ENCODE assay signal across 9 mouse cellular contexts in the genomic region with DNA sequence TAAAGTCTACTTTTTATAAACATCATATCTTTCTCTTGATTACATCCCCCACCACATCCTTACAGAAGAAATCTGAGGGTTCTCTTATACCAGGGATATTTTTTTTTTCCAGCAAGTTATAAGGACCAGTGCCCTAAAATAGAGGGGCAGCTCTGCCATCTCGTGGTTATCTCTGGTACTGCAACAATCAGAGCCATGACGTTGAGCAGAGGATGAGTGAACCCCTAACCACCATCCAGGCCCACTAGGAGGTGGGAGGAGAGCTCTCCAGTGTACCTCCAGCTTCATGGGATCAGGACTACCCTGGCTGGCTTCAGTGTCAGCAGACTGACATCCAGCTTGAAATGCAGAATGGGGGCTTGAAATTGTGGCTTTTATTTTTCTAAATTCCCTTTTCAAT.
DNase-seq lines count a peak whose midpoint lies in the region; ATAC-seq and TF ChIP-seq lines count a peak whose summit lies in the region.
"Had no signal": no experiment of that assay in that cellular context is flagged by ENCODE, and none has a peak within 500 bp of the region (broad histone marks: within the 10 kb centered on the region; RNA-seq: fewer than 3 reads in every experiment).

No protein-coding gene starts in this region.

- no peaks in the 10 kb centered on the region for H3K36me3 ChIP-seq in intestine, embryonic 14.5 days (ENCODE audit: control insufficient read depth, insufficient read depth, low read length)
- H3K36me3 ChIP-seq in intestine, embryonic 16.5 days (ENCODE audit: control insufficient read depth, insufficient read depth, low read length), result no peaks in the 10 kb centered on the region
- H3K36me3 ChIP-seq in embryonic facial prominence, embryonic 10.5 days (replicated peaks), result no peaks in the 10 kb centered on the region
- no peaks in the 10 kb centered on the region for H3K36me3 ChIP-seq in kidney, adult 2 months (ENCODE audit: control insufficient read depth, insufficient read depth, low read length)
- H3K36me3 ChIP-seq in limb, embryonic 11.5 days (ENCODE audit: control insufficient read depth, insufficient read depth, low read length), result no peaks in the 10 kb centered on the region
- H3K36me3 ChIP-seq in neural tube, embryonic 15.5 days, result no peaks in the 10 kb centered on the region
- H3K36me3 ChIP-seq: liver, embryonic 13.5 days had no signal

- TF ChIP-seq CTCF in kidney, adult 2 months (conservative IDR thresholded peaks at IDR 0.05; ENCODE audit: insufficient read depth, insufficient read length, low read depth, low read length), result peak; percentile 70

- H3K9ac ChIP-seq in intestine, embryonic 14.5 days (ENCODE audit: low read length), result no peak overlapping the region
- no peak overlapping the region for H3K9ac ChIP-seq in intestine, embryonic 16.5 days (ENCODE audit: low read depth, low read length)
- H3K9ac ChIP-seq in limb, embryonic 11.5 days (ENCODE audit: low read length), result no peak overlapping the region
- no peak overlapping the region for H3K9ac ChIP-seq in neural tube, embryonic 15.5 days (replicated peaks)
- H3K9ac ChIP-seq: liver, embryonic 13.5 days had no signal

- WGBS in intestine, embryonic 14.5 days, result 0% methylated on average over 2 of the region's 2 CpGs
- 0% methylated on average over 2 of the region's 2 CpGs for WGBS in intestine, embryonic 16.5 days
- 0% methylated on average over 2 of the region's 2 CpGs for WGBS in embryonic facial prominence, embryonic 10.5 days
- WGBS in kidney, adult 2 months, result 2% methylated on average over 2 of the region's 2 CpGs
- 3% methylated on average over 2 of the region's 2 CpGs for WGBS in limb, embryonic 11.5 days
- 0% methylated on average over 2 of the region's 2 CpGs for WGBS in neural tube, embryonic 15.5 days

- no peaks in the 10 kb centered on the region for H3K9me3 ChIP-seq in intestine, embryonic 14.5 days (ENCODE audit: control insufficient read depth, low read length)
- no peaks in the 10 kb centered on the region for H3K9me3 ChIP-seq in intestine, embryonic 16.5 days (ENCODE audit: control insufficient read depth, low read length)
- 0 out of 2 replicates have a peak, but pooled peaks cover 4% of the 10 kb centered on the region for H3K9me3 ChIP-seq in embryonic facial prominence, embryonic 10.5 days
- no peaks in the 10 kb centered on the region for H3K9me3 ChIP-seq in limb, embryonic 11.5 days (ENCODE audit: control insufficient read depth, low read length)
- H3K9me3 ChIP-seq in neural tube, embryonic 15.5 days (replicated peaks), result no peaks in the 10 kb centered on the region
- H3K9me3 ChIP-seq: liver, embryonic 13.5 days had no signal

- no peak overlapping the region for H3K27ac ChIP-seq in intestine, embryonic 14.5 days (ENCODE audit: low read depth)
- H3K27ac ChIP-seq in intestine, embryonic 16.5 days (ENCODE audit: low read length), result no peak overlapping the region
- H3K27ac ChIP-seq in embryonic facial prominence, embryonic 10.5 days (replicated peaks), result no peak overlapping the region
- no peak overlapping the region for H3K27ac ChIP-seq in kidney, adult 2 months (ENCODE audit: insufficient read depth, low read depth, low read length)
- no peak overlapping the region for H3K27ac ChIP-seq in limb, embryonic 11.5 days (replicated peaks; ENCODE audit: low read depth, low read length)
- no peak overlapping the region for H3K27ac ChIP-seq in neural tube, embryonic 15.5 days (replicated peaks)
- H3K27ac ChIP-seq: liver, embryonic 13.5 days had no signal

- no peak for TF ChIP-seq POLR2A in kidney, adult 2 months (IDR thresholded peaks at IDR 0.05; ENCODE audit: low read depth, low read length)

- DNase-seq in intestine, embryonic 14.5 days (ENCODE audit: low spot score), result peak; percentile 85
- peak; percentile 48 for DNase-seq in adrenal gland, postnatal 25 days
- peak; percentile 65 for DNase-seq in embryonic facial prominence, embryonic 10.5 days (ENCODE audit: low spot score)
- peak; percentile 41 for DNase-seq in kidney, adult 2 months
- DNase-seq in limb, embryonic 11.5 days (ENCODE audit: low spot score), result peak; percentile 83
- DNase-seq: liver, embryonic 13.5 days had no signal

- no peak overlapping the region for H3K4me2 ChIP-seq in intestine, embryonic 14.5 days (ENCODE audit: low read length)
- H3K4me2 ChIP-seq in intestine, embryonic 16.5 days (ENCODE audit: low read depth, low read length), result no peak overlapping the region
- H3K4me2 ChIP-seq in limb, embryonic 11.5 days (ENCODE audit: low read depth, severe bottlenecking), result no peak overlapping the region
- no peak overlapping the region for H3K4me2 ChIP-seq in neural tube, embryonic 15.5 days
- H3K4me2 ChIP-seq: liver, embryonic 13.5 days had no signal

- H3K27me3 ChIP-seq in intestine, embryonic 14.5 days (replicated peaks; ENCODE audit: control insufficient read depth, insufficient read depth, low read length), result no peaks in the 10 kb centered on the region
- no peaks in the 10 kb centered on the region for H3K27me3 ChIP-seq in intestine, embryonic 16.5 days (replicated peaks; ENCODE audit: control insufficient read depth, insufficient read depth, low read length)
- H3K27me3 ChIP-seq in embryonic facial prominence, embryonic 10.5 days (replicated peaks; ENCODE audit: low read depth, poor library complexity, severe bottlenecking), result no peaks in the 10 kb centered on the region
- no peaks in the 10 kb centered on the region for H3K27me3 ChIP-seq in kidney, adult 2 months (replicated peaks; ENCODE audit: control insufficient read depth, insufficient read depth, low read length)
- no peaks in the 10 kb centered on the region for H3K27me3 ChIP-seq in limb, embryonic 11.5 days (ENCODE audit: control insufficient read depth, insufficient read depth, low read length)
- H3K27me3 ChIP-seq in neural tube, embryonic 15.5 days (replicated peaks), result no peaks in the 10 kb centered on the region
- H3K27me3 ChIP-seq: liver, embryonic 13.5 days had no signal

- no peaks in the 10 kb centered on the region for H3K4me1 ChIP-seq in intestine, embryonic 14.5 days (replicated peaks; ENCODE audit: control insufficient read depth, insufficient read depth, low read length)
- no peaks in the 10 kb centered on the region for H3K4me1 ChIP-seq in intestine, embryonic 16.5 days (ENCODE audit: control insufficient read depth, insufficient read depth, low read length)
- no peaks in the 10 kb centered on the region for H3K4me1 ChIP-seq in embryonic facial prominence, embryonic 10.5 days
- H3K4me1 ChIP-seq in kidney, adult 2 months (ENCODE audit: control insufficient read depth, insufficient read depth, low read length), result no peaks in the 10 kb centered on the region
- no peaks in the 10 kb centered on the region for H3K4me1 ChIP-seq in limb, embryonic 11.5 days (ENCODE audit: control insufficient read depth, insufficient read depth, low read length)
- H3K4me1 ChIP-seq in neural tube, embryonic 15.5 days, result peaks cover 5% of the 10 kb centered on the region; the same call in 1 of the 2 replicates
- H3K4me1 ChIP-seq: liver, embryonic 13.5 days had no signal

- no peak overlapping the region for H3K4me3 ChIP-seq in intestine, embryonic 14.5 days (ENCODE audit: low read depth, low read length)
- no peak overlapping the region for H3K4me3 ChIP-seq in intestine, embryonic 16.5 days (ENCODE audit: low read length)
- no peak overlapping the region for H3K4me3 ChIP-seq in embryonic facial prominence, embryonic 10.5 days
- no peak overlapping the region for H3K4me3 ChIP-seq in kidney, adult 2 months (ENCODE audit: insufficient read depth, low read depth, low read length)
- no peak overlapping the region for H3K4me3 ChIP-seq in limb, embryonic 11.5 days (ENCODE audit: low read depth, low read length)
- H3K4me3 ChIP-seq in neural tube, embryonic 15.5 days (replicated peaks), result no peak overlapping the region
- H3K4me3 ChIP-seq: liver, embryonic 13.5 days had no signal

- 0 out of 2 replicates have a peak, but pooled peaks have one; percentile 8 for ATAC-seq in intestine, embryonic 14.5 days (replicated peaks; ENCODE audit: low FRiP score, low TSS enrichment, low read depth)
- no peak for ATAC-seq in intestine, embryonic 16.5 days
- peak; percentile 40; the same call in 1 of the 2 replicates for ATAC-seq in limb, embryonic 11.5 days (ENCODE audit: insufficient number of reproducible peaks, low FRiP score, low TSS enrichment, low read depth)
- ATAC-seq in neural tube, embryonic 15.5 days (ENCODE audit: low FRiP score), result peak; percentile 35
- ATAC-seq in monocyte, adult 5-6 weeks (replicated peaks; ENCODE audit: insufficient number of reproducible peaks, low FRiP score, low TSS enrichment, poor library complexity, severe bottlenecking), result no peak

Comparison
In these comparisons a context has a peak if more than half of its experiments do, and no peak if none do; other contexts are left out.
1. ATAC-seq: peak in intestine, embryonic 14.5 days (single experiment), limb, embryonic 11.5 days (single experiment) and neural tube, embryonic 15.5 days (single experiment); none in intestine, embryonic 16.5 days (single experiment) and monocyte, adult 5-6 weeks (single experiment).
2. Peak in every context shown above with its lines, with median percentiles within 50 percentile points of each other: DNase-seq.